Mouse (Mus musculus) liver, embryonic 14.5 days (tissue): ENCODE results near the gene Lypd1. TPM values are rescaled to one million over a fixed set of nuclear protein-coding genes. Genes with fewer than 3 reads are reported as not detected.

Source experiments
- ATAC-seq: fragments of 200-750 bp; cut with Nextera tagmentation; 2 replicates; pipeline ENCODE4 v1.8.0; 2017; ENCODE audit warnings: moderate number of reproducible peaks, mild to moderate bottlenecking, moderate library complexity; ENCODE audit not compliant: insufficient read depth
- DNase-seq, 3 experiments: peaks; one replicate each; pipeline ENCODE4 v3.0.0-alpha.2; 2012 to 2013; ENCODE audit warnings: low read depth in 3 of 3, low spot score in 3 of 3
- H3K27ac ChIP-seq: fragments of 300-500 bp; sonication (generic); 2 replicates; pipeline ENCODE4 v1.5.1; 2014; ENCODE audit warnings: moderate library complexity, mild to moderate bottlenecking, control low read depth, inconsistent platforms
- H3K27me3 ChIP-seq: fragments of 300-500 bp; sonication (generic); 2 replicates; pipeline ENCODE4 v1.6.1; 2014; ENCODE audit warnings: mild to moderate bottlenecking, low read length, moderate library complexity; ENCODE audit not compliant: control insufficient read depth, insufficient read depth
- H3K36me3 ChIP-seq: fragments of 300-500 bp; sonication (generic); replicated peaks from 2 replicates; pipeline ENCODE4 v1.6.1; 2014; ENCODE audit warnings: low read depth; ENCODE audit not compliant: control insufficient read depth, insufficient read depth
- H3K4me1 ChIP-seq, 2 experiments: fragments of 200-500 bp in 1 of 2; fragments of 300-500 bp in 1 of 2; sonication (generic) in 1 of 2; replicated peaks; 2 replicates each; pipeline ENCODE4 v1.6.1; 2012 to 2014; ENCODE audit warnings: antibody characterized with exemption in 1 of 2, inconsistent platforms in 1 of 2, low read length in 1 of 2; ENCODE audit not compliant: control insufficient read depth in 2 of 2, insufficient read depth in 2 of 2
- H3K4me2 ChIP-seq: fragments of 300-500 bp; sonication (generic); 2 replicates; pipeline ENCODE4 v1.6.1; 2014; ENCODE audit warnings: low read depth, mild to moderate bottlenecking, control low read depth, moderate library complexity
- H3K4me3 ChIP-seq, 2 experiments: fragments of 200-500 bp in 1 of 2; fragments of 300-500 bp in 1 of 2; sonication (generic) in 1 of 2; 2 replicates each; pipeline ENCODE4 v1.5.1; 2012 to 2014; ENCODE audit warnings: low read depth in 2 of 2, low read length in 2 of 2, mild to moderate bottlenecking in 2 of 2, control low read depth in 1 of 2, inconsistent platforms in 1 of 2, moderate library complexity in 1 of 2; ENCODE audit not compliant: insufficient read depth in 1 of 2
- H3K9ac ChIP-seq: fragments of 300-500 bp; sonication (generic); replicated peaks from 2 replicates; pipeline ENCODE4 v1.6.1; 2014; ENCODE audit warnings: mild to moderate bottlenecking, control low read depth, moderate library complexity
- H3K9me3 ChIP-seq: fragments of 300-500 bp; sonication (generic); 2 replicates; pipeline ENCODE4 v1.6.1; 2016; ENCODE audit warnings: low read length, mixed read lengths; ENCODE audit not compliant: control insufficient read depth
- CTCF ChIP-seq: IDR thresholded peaks from 2 replicates; pipeline ENCODE4 v1.5.1; 2016; ENCODE audit warnings: antibody characterized with exemption, low read depth, control low read depth
- EP300 ChIP-seq: IDR thresholded peaks from 2 replicates; pipeline ENCODE4 v1.6.1; 2016; ENCODE audit warnings: antibody characterized with exemption, low read depth
- WGBS: fragments of 180-500 bp; shearing (Covaris S2); extraction: QIAGEN DNeasy Blood & Tissue Kit; methylation state at CpG from one replicate; pipeline ENCODE4 v1.1.7; 2014; ENCODE audit not compliant: insufficient replicate concordance; 5-methylcytosine and 5-hydroxymethylcytosine counted together
- polyA plus RNA-seq, 2 experiments: library from polyadenylated mRNA; depleted of rRNA in 1 of 2; stranded (reverse) in 1 of 2; unstranded in 1 of 2; fragments of >200 nt; fragmentation: Nextera tagmentation in 1 of 2; extraction: Ambion mirVana in 1 of 2; gene quantifications; 2 replicates each; pipeline versions ENCODE4 v1.2.1 to v1.2.3; 2012 to 2014

The Lypd1 gene
- polyA plus RNA-seq (2012; rRNA removed), result 0.17 TPM in 2 replicates
- polyA plus RNA-seq (2014; fragmentation: Nextera tagmentation; extraction: Ambion mirVana), result 0.13 and 0.15 TPM in 2 replicates

DNA sequence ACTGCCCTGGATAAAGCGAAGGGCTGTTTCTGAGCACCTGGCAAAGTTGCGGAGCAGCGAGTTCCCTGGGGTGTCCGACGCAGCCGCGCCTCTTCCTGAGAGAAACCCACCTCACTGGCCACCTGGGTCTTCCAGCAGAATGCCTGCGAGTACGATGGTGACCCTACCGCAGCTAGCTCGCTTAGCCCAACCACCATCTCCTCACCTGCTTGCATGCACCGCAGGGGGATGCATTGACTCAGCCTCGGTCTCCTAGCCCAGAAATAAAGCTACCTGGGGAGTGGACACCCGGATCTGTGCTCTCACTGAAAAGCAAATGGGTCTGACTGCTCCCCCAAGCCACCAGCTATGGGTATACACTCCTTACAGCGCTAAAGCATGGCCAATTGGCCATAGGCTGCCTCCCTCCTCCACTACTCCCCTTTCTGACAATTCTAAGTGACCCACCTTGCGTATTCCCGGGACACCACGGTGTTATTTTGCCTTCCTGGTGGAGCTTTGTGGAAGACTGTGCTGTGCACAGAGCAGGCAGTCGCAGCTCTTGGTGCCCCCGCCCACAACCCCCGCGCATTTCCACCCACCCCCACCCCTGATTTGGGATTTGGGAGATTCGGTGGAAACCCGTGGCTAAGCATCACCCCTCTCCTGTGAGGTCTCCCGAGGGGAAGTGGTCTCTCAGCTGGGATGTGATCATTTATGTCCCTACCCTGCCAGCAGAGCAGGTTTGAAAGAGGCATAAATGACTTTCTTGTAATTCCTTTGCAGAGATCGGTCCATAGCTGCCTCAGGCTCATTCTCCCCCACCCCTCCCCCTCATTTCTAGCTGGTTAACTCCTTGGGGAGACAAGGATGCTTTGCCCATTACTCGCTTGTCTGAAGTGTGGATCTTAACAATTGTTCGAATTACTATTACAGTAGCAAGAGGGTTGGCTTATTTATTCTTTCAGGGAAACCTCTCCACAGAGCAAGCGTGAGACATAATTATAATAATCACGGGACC is at the start of gene Lypd1:
Gene Lypd1 (minus strand): TSS at position 501 of the 1,000 bp plus-strand sequence.
- DNase-seq (no peak), ATAC-seq (no peak)
- 7% methylated on average over 30 of the region's 30 CpGs for WGBS
- H3K27me3 ChIP-seq, result peaks cover 32% of the 10 kb centered on the region
- H3K9ac ChIP-seq, result no peak within 1 kb of the TSS
- H3K4me1 ChIP-seq, result no peaks in the 10 kb centered on the region
- H3K4me2 ChIP-seq, result peak within 1 kb of the TSS; percentile 56
- H3K4me3 ChIP-seq, result peak within 1 kb of the TSS in 1 of 2 experiments; percentile 31; a peak in 2 of 4 replicates
- no peak within 1 kb of the TSS for H3K27ac ChIP-seq
- no peaks in the 10 kb centered on the region for H3K9me3 ChIP-seq
- TF ChIP-seq CTCF, result no peak
- no peak for TF ChIP-seq EP300
- H3K36me3 ChIP-seq, result no peaks in the 10 kb centered on the region

DNA sequence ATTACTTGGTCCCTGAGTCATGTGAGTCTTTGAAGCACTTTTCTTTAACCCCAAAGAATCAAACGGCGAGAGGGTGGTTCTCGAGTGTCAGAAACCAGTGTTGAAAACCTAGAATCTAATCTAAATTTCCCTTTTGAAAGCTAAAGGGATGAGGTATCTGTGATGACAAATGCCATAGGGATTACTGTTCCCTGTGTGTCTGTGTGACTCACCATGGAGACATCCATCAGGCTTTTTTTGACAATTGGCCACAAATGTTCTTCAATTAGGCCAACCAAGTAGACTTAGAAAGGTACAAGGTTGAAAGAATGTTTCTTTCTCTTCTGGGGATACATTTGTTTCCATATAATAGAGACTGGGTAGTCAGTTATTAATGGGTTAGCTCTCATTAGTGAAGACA is 38.1 kb upstream of the Lypd1 start:
- H3K4me2 ChIP-seq, result no peak overlapping the region
- TF ChIP-seq EP300, result no peak
- TF ChIP-seq CTCF, result no peak
- H3K9ac ChIP-seq, result no peak overlapping the region
- H3K4me1 ChIP-seq, result no peaks in the 10 kb centered on the region
- no peak for DNase-seq
- no peak for ATAC-seq
- no peaks in the 10 kb centered on the region for H3K27me3 ChIP-seq
- WGBS, result 70% methylated on average over 3 of the region's 3 CpGs
- H3K9me3 ChIP-seq, result no peaks in the 10 kb centered on the region
- no peak overlapping the region for H3K27ac ChIP-seq
- no peak overlapping the region for H3K4me3 ChIP-seq
- H3K36me3 ChIP-seq, result no peaks in the 10 kb centered on the region

DNA sequence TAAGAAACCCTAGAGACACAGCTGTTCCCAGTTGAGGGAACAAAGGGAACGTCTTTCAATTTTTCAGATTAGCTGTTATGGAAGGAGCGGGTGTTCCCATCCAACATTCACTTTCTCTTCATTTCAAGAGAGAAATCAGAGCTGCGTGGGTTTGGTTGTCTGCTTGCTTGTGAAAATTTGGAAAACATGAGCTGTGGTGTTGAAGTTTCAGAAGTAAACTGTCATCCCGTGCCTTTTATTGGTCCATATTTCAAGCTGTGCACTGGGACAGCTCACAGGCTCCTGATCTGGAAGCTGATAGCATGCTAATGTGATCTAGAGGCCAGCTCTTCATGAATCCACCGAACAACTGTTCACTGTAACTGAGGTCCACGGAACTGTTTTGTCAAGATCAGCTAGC is 36.2 kb upstream of the Lypd1 start:
- ATAC-seq, result no peak
- H3K4me2 ChIP-seq, result no peak overlapping the region
- H3K9ac ChIP-seq, result no peak overlapping the region
- 60% methylated on average over 6 of the region's 6 CpGs for WGBS
- H3K4me3 ChIP-seq, result no peak overlapping the region
- no peaks in the 10 kb centered on the region for H3K36me3 ChIP-seq
- no peak for DNase-seq
- no peak overlapping the region for H3K27ac ChIP-seq
- H3K9me3 ChIP-seq, result no peaks in the 10 kb centered on the region
- H3K4me1 ChIP-seq, result no peaks in the 10 kb centered on the region
- TF ChIP-seq EP300, result no peak
- TF ChIP-seq CTCF, result no peak
- no peaks in the 10 kb centered on the region for H3K27me3 ChIP-seq

- DNase-seq (no peak), ATAC-seq (no peak)
- Histone ChIP-seq H3K9me3 (no peaks in the 10 kb centered on the region), H3K4me2 (no peak overlapping the region), H3K27ac (no peak overlapping the region), H3K27me3 (no peaks in the 10 kb centered on the region), H3K9ac (no peak overlapping the region), H3K4me3 (no peak overlapping the region), H3K4me1 (no peaks in the 10 kb centered on the region), H3K36me3 (no peaks in the 10 kb centered on the region)
- TF ChIP-seq CTCF, result no peak
- WGBS, result 55% methylated on average over 9 of the region's 9 CpGs
These were observed 32.2 kb upstream of the Lypd1 start for GRCm38 (mm10) chr1:125945136-125945535.

DNA sequence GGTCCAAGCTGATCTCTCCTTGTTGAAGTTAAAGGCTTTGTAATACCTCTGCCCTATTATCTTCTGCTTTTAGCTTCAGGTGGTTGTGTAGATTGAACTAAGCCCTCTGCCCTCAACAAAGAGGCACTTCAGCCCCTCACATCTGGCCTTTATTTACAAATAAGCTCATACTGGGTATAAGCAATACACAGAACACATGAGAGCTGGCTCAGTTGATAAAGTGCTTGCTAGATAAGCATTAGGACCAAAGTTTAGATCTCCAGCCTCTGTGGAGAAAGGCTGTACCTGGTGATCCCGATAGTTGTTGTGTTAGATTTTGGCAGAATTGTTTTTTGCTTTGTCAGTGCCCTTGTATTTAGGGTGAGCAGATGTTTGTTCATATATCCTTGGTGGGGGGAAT is 30.4 kb upstream of the Lypd1 start:
- H3K27me3 ChIP-seq, result no peaks in the 10 kb centered on the region
- no peaks in the 10 kb centered on the region for H3K36me3 ChIP-seq
- H3K4me2 ChIP-seq, result no peak overlapping the region
- no peak overlapping the region for H3K27ac ChIP-seq
- H3K4me3 ChIP-seq, result no peak overlapping the region
- no peaks in the 10 kb centered on the region for H3K4me1 ChIP-seq
- no peak overlapping the region for H3K9ac ChIP-seq
- 58% methylated on average over 1 of the region's 1 CpGs for WGBS
- DNase-seq (no peak), ATAC-seq (no peak)
- no peak for TF ChIP-seq CTCF
- no peak for TF ChIP-seq EP300
- no peaks in the 10 kb centered on the region for H3K9me3 ChIP-seq
